Mouse (Mus musculus) bone marrow macrophage, adult 2 months (primary cell): Measurements from ENCODE around the gene Gm11034. TPM values are rescaled to one million over a fixed set of nuclear protein-coding genes. Genes with fewer than 3 reads are reported as not detected.
A peak's percentile ranks its signal among the peaks of the same experiment; 100 is the strongest.

Experiments
- H3K27ac ChIP-seq: 2 replicates; pipeline ENCODE4 v1.5.1; 2012; ENCODE audit warnings: low read depth, low read length; ENCODE audit not compliant: insufficient read depth
- H3K4me1 ChIP-seq: 2 replicates; pipeline ENCODE4 v1.6.1; 2012; ENCODE audit warnings: low read length; ENCODE audit not compliant: control insufficient read depth, insufficient read depth
- H3K4me3 ChIP-seq: 2 replicates; pipeline ENCODE4 v1.5.1; 2012; ENCODE audit warnings: mild to moderate bottlenecking, low read length, moderate library complexity; ENCODE audit not compliant: insufficient read depth
- CTCF ChIP-seq: IDR thresholded peaks from 2 replicates; pipeline ENCODE4 v1.5.1; 2012; ENCODE audit warnings: low read depth, mild to moderate bottlenecking, low read length, moderate library complexity
- POLR2A ChIP-seq: IDR thresholded peaks from 2 replicates; pipeline ENCODE4 v1.6.1; 2012; ENCODE audit warnings: mild to moderate bottlenecking, low read depth, low read length, borderline replicate concordance
- polyA plus RNA-seq: library from polyadenylated mRNA; stranded (reverse); fragments of >200 nt; gene quantifications from 2 replicates; pipeline ENCODE4 v1.2.4, GENCODE M21; 2012; ENCODE audit not compliant: missing spikeins, insufficient read depth, insufficient read length

Gm11034 gene
- polyA plus RNA-seq = not detected in 2 replicates

DNA sequence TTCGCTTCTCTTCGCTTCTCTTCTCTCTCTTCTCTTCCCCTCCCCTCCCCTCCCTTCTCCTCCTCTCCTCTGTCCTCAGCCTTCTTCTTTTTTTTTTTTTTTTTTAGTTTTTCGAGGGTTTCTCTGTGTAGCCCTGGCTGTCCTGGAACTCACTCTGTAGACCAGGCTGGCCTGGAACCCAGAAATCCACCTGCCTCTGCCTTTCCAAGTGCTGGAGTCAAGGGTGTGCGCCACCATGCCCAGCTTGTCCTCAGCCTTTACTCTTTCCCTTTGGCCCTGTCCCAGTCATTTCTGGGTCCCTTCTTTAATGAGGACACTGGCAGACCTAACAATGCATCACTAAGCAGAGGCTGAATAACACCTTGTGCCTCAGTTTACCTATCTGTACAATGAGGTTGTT, at the start of gene Gm11034:
Gm11034 (minus strand) TSS at position 101 of the 400 bp plus-strand sequence.
- H3K4me1 ChIP-seq = peaks cover 18% of the 10 kb centered on the region
- no peak within 1 kb of the TSS for H3K27ac ChIP-seq
- TF ChIP-seq CTCF (no peak), POLR2A (no peak)
- no peak within 1 kb of the TSS for H3K4me3 ChIP-seq

DNA sequence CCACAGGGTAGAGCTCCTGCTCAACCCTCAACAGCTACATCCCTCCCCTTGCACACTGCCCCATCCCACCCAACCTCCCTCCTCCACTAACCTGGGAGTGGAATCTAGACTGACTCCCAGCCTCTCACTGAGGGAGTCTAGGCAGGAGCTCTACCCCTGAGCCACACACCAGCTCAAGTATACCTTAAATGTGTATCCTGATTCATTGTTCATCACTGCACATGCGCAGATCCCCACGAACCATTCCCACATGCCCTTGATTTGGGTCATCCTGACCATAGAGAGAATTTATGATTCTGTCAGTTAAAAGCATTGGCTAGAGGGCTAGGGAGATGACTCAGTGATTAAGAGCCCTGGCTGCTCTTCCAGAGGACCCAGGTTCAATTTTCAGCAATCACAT, 49.3 kb upstream of the Gm11034 start:
- Histone ChIP-seq H3K4me3 (no peak overlapping the region), H3K27ac (no peak overlapping the region), H3K4me1 (no peaks in the 10 kb centered on the region)
- TF ChIP-seq CTCF (no peak), POLR2A (no peak)

DNA sequence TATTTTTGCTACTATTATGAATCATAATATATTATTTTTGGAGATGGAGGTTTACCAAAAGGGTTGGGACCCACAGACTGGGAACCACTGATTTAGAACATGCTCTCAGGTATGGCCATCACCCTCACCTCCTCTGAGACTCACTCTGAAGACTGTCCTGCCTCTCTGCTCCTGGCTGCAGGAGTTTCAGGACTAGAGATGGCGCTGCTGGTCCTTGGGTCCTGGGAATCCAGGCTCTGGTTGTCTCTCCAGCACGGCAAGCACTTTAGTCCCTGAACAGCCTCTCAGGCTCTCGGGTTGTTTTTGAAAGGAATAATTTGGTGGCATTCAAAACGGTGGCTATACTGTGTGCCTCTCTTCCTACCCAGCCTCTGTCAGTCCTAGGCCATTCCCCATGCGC, 48.4 kb upstream of the Gm11034 start:
- TF ChIP-seq POLR2A (no peak), CTCF (peak; percentile 27; the same call in 1 of the 2 replicates)
- H3K4me1 ChIP-seq = no peaks in the 10 kb centered on the region

DNA sequence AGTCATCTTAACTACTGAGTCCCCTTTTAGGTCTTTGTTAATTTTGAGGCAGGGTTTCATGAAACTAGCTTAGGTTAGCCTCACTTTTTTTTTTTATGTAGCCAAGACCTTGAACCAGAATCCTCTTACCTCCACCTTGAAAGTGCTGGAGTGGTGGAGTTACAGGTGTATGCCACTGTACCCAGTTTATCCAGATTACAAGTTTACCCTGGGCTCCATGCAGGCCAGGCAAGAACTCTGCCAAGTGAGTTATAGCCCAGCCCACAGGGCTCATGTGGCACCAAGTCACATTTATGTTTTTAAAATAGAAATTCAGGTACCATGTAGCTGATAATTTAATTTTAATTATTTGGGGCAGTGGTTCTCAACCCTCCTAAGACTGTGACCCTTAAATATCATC, 48.0 kb upstream of the Gm11034 start:
- H3K4me1 ChIP-seq = no peaks in the 10 kb centered on the region
- H3K4me3 ChIP-seq = no peak overlapping the region
- TF ChIP-seq POLR2A (no peak), CTCF (no peak)
- H3K27ac ChIP-seq = no peak overlapping the region

More for the DNA sequence above, 48.4 kb upstream of the Gm11034 start:
- no peak overlapping the region for H3K27ac ChIP-seq
- no peak overlapping the region for H3K4me3 ChIP-seq

DNA sequence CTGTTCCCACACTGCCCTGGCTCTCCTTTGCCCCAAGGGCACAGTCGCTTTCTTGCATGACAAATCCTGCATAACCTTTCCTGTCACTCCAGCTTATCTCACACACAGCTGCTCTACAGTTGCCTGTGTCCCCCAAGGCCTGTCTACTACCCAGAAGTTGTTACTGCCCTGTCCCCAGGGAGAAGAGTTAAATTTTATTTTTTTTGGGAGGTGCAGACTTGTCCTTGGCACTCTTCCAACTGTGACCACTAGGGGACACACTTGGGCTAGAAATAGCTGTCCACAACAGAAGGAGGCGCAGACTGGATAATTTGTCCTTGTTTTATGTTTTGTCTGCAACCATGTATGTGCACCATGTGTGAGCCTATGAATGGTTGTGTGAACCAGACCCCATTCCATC, 47.6 kb upstream of the Gm11034 start:
- TF ChIP-seq CTCF (peak; percentile 76), POLR2A (no peak)
- no peak overlapping the region for H3K4me3 ChIP-seq

DNA sequence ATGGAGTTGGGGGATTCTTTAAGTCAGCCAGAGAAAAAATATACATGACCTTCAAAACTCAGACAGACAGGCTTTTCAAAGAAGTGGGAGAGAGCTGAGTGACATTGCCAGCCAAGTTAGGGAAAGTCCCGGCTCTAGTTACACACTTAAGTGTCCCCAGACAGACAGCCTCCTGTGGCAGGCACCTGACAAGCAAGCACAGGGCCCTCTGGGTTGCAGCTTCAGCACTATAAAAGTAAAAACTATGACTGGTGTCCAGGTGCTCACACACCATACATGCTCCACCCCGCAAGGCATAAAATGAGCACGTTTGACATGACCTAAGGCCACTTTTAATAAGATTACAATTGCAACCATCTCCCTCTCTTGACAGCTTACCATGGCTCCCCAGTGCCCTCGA, 47.1 kb upstream of the Gm11034 start:
- no peak overlapping the region for H3K27ac ChIP-seq
- H3K4me1 ChIP-seq = no peaks in the 10 kb centered on the region

More for the DNA sequence above, 47.6 kb upstream of the Gm11034 start:
- no peak overlapping the region for H3K27ac ChIP-seq
- no peaks in the 10 kb centered on the region for H3K4me1 ChIP-seq

DNA sequence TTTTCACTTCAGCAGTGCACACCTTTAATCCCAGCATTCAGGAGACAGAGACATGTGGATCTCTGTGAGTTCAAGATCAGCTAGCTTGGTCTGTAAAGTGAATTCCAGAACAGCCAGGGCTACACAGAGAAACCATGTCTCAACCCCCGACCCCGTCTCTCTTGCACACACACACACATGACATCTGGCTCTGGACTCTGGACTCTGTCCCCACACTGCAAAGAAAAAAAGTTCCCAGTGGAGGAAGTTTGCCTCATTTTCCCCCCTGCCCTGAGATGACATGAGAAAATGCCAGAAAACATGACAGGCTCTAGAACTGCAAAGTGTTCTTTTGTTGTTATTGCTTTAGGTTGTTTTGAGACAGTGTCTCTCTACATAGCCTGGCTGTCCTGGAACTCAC, 46.4 kb upstream of the Gm11034 start:
- Histone ChIP-seq H3K4me1 (no peaks in the 10 kb centered on the region), H3K27ac (no peak overlapping the region), H3K4me3 (no peak overlapping the region)
- TF ChIP-seq POLR2A (no peak), CTCF (no peak)

More for the DNA sequence above, 47.1 kb upstream of the Gm11034 start:
- no peak for TF ChIP-seq CTCF
- TF ChIP-seq POLR2A = no peak
- H3K4me3 ChIP-seq = no peak overlapping the region

DNA sequence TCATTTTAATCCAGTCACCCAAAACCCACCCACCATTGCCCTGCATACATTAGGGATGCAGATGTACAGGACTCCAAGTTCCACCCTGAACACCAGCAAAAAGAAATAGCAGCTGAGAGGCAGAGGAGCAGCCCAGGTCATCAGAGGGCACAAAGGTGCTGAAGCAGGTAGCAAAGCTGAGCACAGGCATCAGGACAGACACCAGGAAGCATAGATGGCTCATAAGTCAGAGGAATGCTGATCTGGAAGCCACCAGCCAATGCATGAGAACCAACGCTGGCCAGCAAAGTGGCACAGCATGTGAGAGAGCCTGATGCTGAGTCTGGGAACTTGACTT, 44.4 kb upstream of the Gm11034 start:
- H3K4me3 ChIP-seq = no peak overlapping the region
- TF ChIP-seq CTCF (no peak), POLR2A (no peak)
- H3K27ac ChIP-seq = no peak overlapping the region
- no peaks in the 10 kb centered on the region for H3K4me1 ChIP-seq

DNA sequence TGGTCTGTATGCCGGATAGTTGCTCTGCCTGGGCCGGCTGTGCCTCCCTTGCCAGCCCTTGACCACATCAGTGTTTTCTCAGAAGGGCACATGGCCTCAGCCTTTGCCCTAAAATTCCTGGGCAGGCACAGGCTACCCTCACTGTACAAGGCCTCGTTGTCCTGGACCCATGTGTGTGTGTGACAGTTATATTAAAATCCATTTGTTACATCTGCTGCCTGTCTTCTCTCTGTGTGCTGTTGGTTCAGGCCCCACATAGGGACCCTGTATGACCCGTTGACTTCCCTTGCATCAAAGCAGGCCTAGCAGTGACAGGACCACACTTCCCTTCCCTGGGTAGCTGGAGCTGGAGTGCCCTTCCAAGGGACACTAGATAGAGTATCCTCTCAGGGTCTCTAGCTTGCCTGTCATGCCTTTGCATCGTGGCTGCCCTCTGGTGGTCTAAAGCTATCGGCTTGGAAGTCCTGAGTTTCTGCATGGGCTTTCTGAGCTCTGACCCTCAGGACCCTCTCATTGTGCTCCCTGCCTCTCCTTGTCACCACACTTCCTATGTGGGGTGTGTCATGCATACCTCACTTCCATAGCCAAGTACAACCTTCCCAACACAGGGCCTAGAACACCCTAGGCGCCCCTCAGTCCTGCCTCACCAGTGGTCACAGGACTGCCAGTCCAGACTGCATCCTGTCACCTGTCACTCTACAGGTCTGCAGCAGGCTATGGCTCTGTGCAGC, 43.9 kb upstream of the Gm11034 start:
- Histone ChIP-seq H3K4me3 (no peak overlapping the region), H3K27ac (no peak overlapping the region), H3K4me1 (no peaks in the 10 kb centered on the region)
- TF ChIP-seq POLR2A (no peak), CTCF (peak; percentile 48; the same call in 1 of the 2 replicates)

DNA sequence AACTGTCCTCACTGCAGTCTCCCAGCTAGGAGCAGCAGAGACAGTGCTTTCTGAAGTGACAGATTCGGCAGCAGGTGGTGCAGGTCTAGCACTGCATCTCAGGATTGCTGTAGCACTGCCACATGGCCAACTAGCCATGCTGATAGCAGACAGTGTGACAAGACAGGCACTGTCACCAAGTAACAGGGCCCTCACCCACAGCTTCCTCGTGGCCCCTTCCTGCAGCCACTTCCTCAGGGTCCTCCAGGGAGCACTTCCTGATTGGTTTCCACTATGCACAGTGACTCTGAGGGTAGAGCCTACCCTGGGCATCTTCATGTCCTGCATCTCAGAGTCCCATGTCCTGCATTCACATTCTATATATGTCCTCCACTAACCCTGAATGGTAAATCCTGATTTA, 31.2 kb upstream of the Gm11034 start:
- H3K4me1 ChIP-seq = peaks cover 36% of the 10 kb centered on the region
- peak overlapping the region; percentile 36 for H3K27ac ChIP-seq
- H3K4me3 ChIP-seq = no peak overlapping the region
- TF ChIP-seq POLR2A = no peak
- TF ChIP-seq CTCF = no peak

DNA sequence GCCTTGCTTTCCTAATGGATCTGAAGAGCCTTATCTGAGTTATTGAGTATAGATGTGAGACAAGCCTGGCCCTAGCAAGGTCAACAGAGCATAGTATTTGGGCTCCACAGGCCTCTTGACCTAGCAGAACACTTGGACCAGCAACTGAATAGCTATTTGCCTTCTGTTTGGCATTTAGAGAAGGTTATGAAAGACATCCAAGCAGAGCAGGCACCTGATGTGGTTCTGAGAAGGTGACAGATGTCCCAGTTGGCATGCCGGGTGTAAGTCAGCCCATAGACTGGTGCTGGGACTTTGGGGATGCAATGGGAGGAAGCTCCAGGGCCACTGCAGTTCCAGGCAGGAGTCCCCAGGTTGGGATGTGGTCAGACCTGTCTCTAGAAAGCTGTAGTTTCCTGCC, 28.8 kb upstream of the Gm11034 start:
- Histone ChIP-seq H3K4me3 (no peak overlapping the region), H3K4me1 (peaks cover 36% of the 10 kb centered on the region), H3K27ac (no peak overlapping the region)
- TF ChIP-seq CTCF = no peak
- no peak for TF ChIP-seq POLR2A
